Mouse (Mus musculus) ovary, postnatal 10 days (tissue): Measurements from ENCODE around the gene Lrrc49.
A peak's percentile ranks its signal among the peaks of the same experiment; 100 is the strongest.

Source experiments
- DNase-seq: peaks from one replicate; pipeline ENCODE4 v3.0.0; 2022; ENCODE audit warnings: low spot score

Lrrc49 gene

GRCm38 (mm10) chr9:60687891-60688324, at the start of gene Lrrc49:
Gene Lrrc49, minus strand, starts transcription at chr9:60688158.
- peak; percentile 79 for DNase-seq

- no peak for DNase-seq
These were observed 46.4 kb upstream of the Lrrc49 start for GRCm38 (mm10) chr9:60734321-60734720.

- DNase-seq: no peak
These were observed 37.0 kb upstream of the Lrrc49 start for GRCm38 (mm10) chr9:60724968-60725367.

- DNase-seq: no peak
These were observed 31.7 kb upstream of the Lrrc49 start for GRCm38 (mm10) chr9:60719687-60720086.

GRCm38 (mm10) chr9:60718284-60718683, 30.3 kb upstream of the Lrrc49 start:
- DNase-seq: no peak

- no peak for DNase-seq
These were observed 27.9 kb upstream of the Lrrc49 start for GRCm38 (mm10) chr9:60715828-60716227.

- no peak for DNase-seq
These were observed 27.3 kb upstream of the Lrrc49 start for GRCm38 (mm10) chr9:60715271-60715670.

- no peak for DNase-seq
These were observed 26.2 kb upstream of the Lrrc49 start for GRCm38 (mm10) chr9:60714191-60714590.

GRCm38 (mm10) chr9:60713616-60714015, 25.7 kb upstream of the Lrrc49 start:
- DNase-seq: no peak

GRCm38 (mm10) chr9:60712771-60713541, 25.0 kb upstream of the Lrrc49 start, which contains the start of gene Larp6:
Gene Larp6, plus strand, starts transcription at chr9:60712989.
- peak; percentile 33 for DNase-seq

- no peak for DNase-seq
These were observed 24.1 kb upstream of the Lrrc49 start for GRCm38 (mm10) chr9:60712011-60712410.

- no peak for DNase-seq
These were observed 21.8 kb upstream of the Lrrc49 start for GRCm38 (mm10) chr9:60709721-60710120.

GRCm38 (mm10) chr9:60708606-60709005, 20.6 kb upstream of the Lrrc49 start:
- no peak for DNase-seq

- DNase-seq: no peak
These were observed 19.6 kb upstream of the Lrrc49 start for GRCm38 (mm10) chr9:60707594-60707993.

- DNase-seq: no peak
These were observed 11.7 kb upstream of the Lrrc49 start for GRCm38 (mm10) chr9:60699581-60700231.

GRCm38 (mm10) chr9:60696271-60696985, 8.5 kb upstream of the Lrrc49 start:
- DNase-seq: no peak

- DNase-seq: no peak
These were observed 6.0 kb upstream of the Lrrc49 start for GRCm38 (mm10) chr9:60693986-60694385.

GRCm38 (mm10) chr9:60692624-60693023, 4.7 kb upstream of the Lrrc49 start:
- DNase-seq: no peak

- DNase-seq: no peak
These were observed 543 bp downstream of the Lrrc49 start for GRCm38 (mm10) chr9:60687415-60687814.

- no peak for DNase-seq
These were observed 5.2 kb downstream of the Lrrc49 start for GRCm38 (mm10) chr9:60682753-60683152.

GRCm38 (mm10) chr9:60681005-60681404, 7.0 kb downstream of the Lrrc49 start:
- no peak for DNase-seq

- no peak for DNase-seq
These were observed 9.0 kb downstream of the Lrrc49 start for GRCm38 (mm10) chr9:60678913-60679312.

GRCm38 (mm10) chr9:60676429-60676828, 11.5 kb downstream of the Lrrc49 start:
- no peak for DNase-seq
